Mouse (Mus musculus) liver, adult 2 months (tissue): ENCODE data around the gene Rnf144b.

Source experiments
- CTCF ChIP-seq: fragments of 200-500 bp; IDR thresholded peaks from 2 replicates; pipeline ENCODE4 v1.5.1; 2011; ENCODE audit warnings: low read depth, low read length, control low read depth
- POLR2A ChIP-seq: fragments of 200-500 bp; IDR thresholded peaks from 2 replicates; pipeline ENCODE4 v1.6.1; 2011; ENCODE audit warnings: low read length, control low read depth; ENCODE audit not compliant: insufficient read depth; ENCODE audit errors: extremely low read depth

GRCm38 (mm10) chr13:47288449-47288848, 166.0 kb downstream of the Rnf144b start:
- peak; percentile 78 for TF ChIP-seq CTCF
- TF ChIP-seq POLR2A: no peak
